Mouse (Mus musculus): Measurements from ENCODE around the gene Catsperd. TPM values are rescaled to one million over a fixed set of nuclear protein-coding genes. Genes with fewer than 3 reads are reported as not detected.

Gene Catsperd
- total and polyA plus RNA-seq, 3 experiments = 0.46 to 1.1 TPM; not detected in 1

GRCm38 (mm10) chr17:56654771-56655170, 26.8 kb downstream of the Catsperd start:
- Histone ChIP-seq H3K79me2 (ENCODE audit: control insufficient read depth, insufficient read depth, low read length, poor library complexity) (no peaks in the 10 kb centered on the region), H3K36me3 (ENCODE audit: control insufficient read depth in 1 of 2, insufficient read depth in 2 of 2, low read length in 2 of 2) (no peaks in the 10 kb centered on the region), H3K4me3 (ENCODE audit: control insufficient read depth in 1 of 2, insufficient read depth in 1 of 2, low read depth in 2 of 2, low read length in 2 of 2) (no peak overlapping the region), H3K9me3 (replicated peaks; ENCODE audit: insufficient read depth, low read length) (no peaks in the 10 kb centered on the region), H3K4me1 (ENCODE audit: control insufficient read depth in 1 of 2, insufficient read depth in 2 of 2, low read length in 2 of 2) (no peaks in the 10 kb centered on the region), H3K27me3 (ENCODE audit: control insufficient read depth in 1 of 2, insufficient read depth in 2 of 2, low read length in 2 of 2) (no peaks in the 10 kb centered on the region), H3K27ac (ENCODE audit: control insufficient read depth, low read depth, low read length) (no peak overlapping the region), H3K9ac (ENCODE audit: control insufficient read depth, low read depth, low read length, poor library complexity, severe bottlenecking) (no peak overlapping the region)
- no peak for TF ChIP-seq ZNF384 (IDR thresholded peaks at IDR 0.05; ENCODE audit: low read depth, low read length)
- no peak for DNase-seq (ENCODE audit: low read depth, low spot score)

- TF ChIP-seq SIN3A (IDR thresholded peaks at IDR 0.05; ENCODE audit: low read length) (no peak), ZMIZ1 (IDR thresholded peaks at IDR 0.05; ENCODE audit: low read depth, low read length) (no peak), SMC3 (IDR thresholded peaks at IDR 0.05; ENCODE audit: low read depth, low read length) (no peak), ETS1 (IDR thresholded peaks at IDR 0.05; ENCODE audit: low read depth, low read length) (no peak), MEF2A (IDR thresholded peaks at IDR 0.05; ENCODE audit: extremely low read depth, insufficient replicate concordance, low read depth, low read length, poor library complexity, severe bottlenecking) (no peak), MAFK (IDR thresholded peaks at IDR 0.05; ENCODE audit: borderline replicate concordance, low read depth, low read length) (no peak), RAD21 (IDR thresholded peaks at IDR 0.05; ENCODE audit: low read depth, low read length) (no peak), CHD2 (IDR thresholded peaks at IDR 0.05; ENCODE audit: low read length) (no peak), BHLHE40 (IDR thresholded peaks at IDR 0.05; ENCODE audit: borderline replicate concordance, low read depth, low read length) (no peak), RCOR1 (IDR thresholded peaks at IDR 0.05; ENCODE audit: low read depth, low read length) (no peak), GABPA (IDR thresholded peaks at IDR 0.05; ENCODE audit: low read depth, low read length) (no peak)
- H3K36me3 ChIP-seq (ENCODE audit: control insufficient read depth in 1 of 2, insufficient read depth in 2 of 2, low read length in 2 of 2) = no peaks in the 10 kb centered on the region
- H3K27ac ChIP-seq (ENCODE audit: control insufficient read depth, low read depth, low read length) = no peak overlapping the region
- DNase-seq (ENCODE audit: low read depth, low spot score) = no peak
- no peaks in the 10 kb centered on the region for H3K4me1 ChIP-seq (ENCODE audit: control insufficient read depth in 1 of 2, insufficient read depth in 2 of 2, low read length in 2 of 2)
- no peaks in the 10 kb centered on the region for H3K79me2 ChIP-seq (ENCODE audit: control insufficient read depth, insufficient read depth, low read length, poor library complexity)
- no peaks in the 10 kb centered on the region for H3K27me3 ChIP-seq (ENCODE audit: control insufficient read depth in 1 of 2, insufficient read depth in 2 of 2, low read length in 2 of 2)
- no peak overlapping the region for H3K4me3 ChIP-seq (ENCODE audit: control insufficient read depth in 1 of 2, insufficient read depth in 1 of 2, low read depth in 2 of 2, low read length in 2 of 2)
- no peaks in the 10 kb centered on the region for H3K9me3 ChIP-seq (replicated peaks; ENCODE audit: insufficient read depth, low read length)
- no peak overlapping the region for H3K9ac ChIP-seq (ENCODE audit: control insufficient read depth, low read depth, low read length, poor library complexity, severe bottlenecking)
Observed at GRCm38 (mm10) chr17:56655311-56655710, 27.4 kb downstream of the Catsperd start.

- Histone ChIP-seq H3K36me3 (ENCODE audit: control insufficient read depth in 1 of 2, insufficient read depth in 2 of 2, low read length in 2 of 2) (no peaks in the 10 kb centered on the region), H3K27me3 (ENCODE audit: control insufficient read depth in 1 of 2, insufficient read depth in 2 of 2, low read length in 2 of 2) (no peaks in the 10 kb centered on the region), H3K27ac (ENCODE audit: control insufficient read depth, low read depth, low read length) (no peak overlapping the region), H3K9me3 (replicated peaks; ENCODE audit: insufficient read depth, low read length) (no peaks in the 10 kb centered on the region), H3K9ac (ENCODE audit: control insufficient read depth, low read depth, low read length, poor library complexity, severe bottlenecking) (no peak overlapping the region), H3K79me2 (ENCODE audit: control insufficient read depth, insufficient read depth, low read length, poor library complexity) (no peaks in the 10 kb centered on the region), H3K4me3 (ENCODE audit: control insufficient read depth in 1 of 2, insufficient read depth in 1 of 2, low read depth in 2 of 2, low read length in 2 of 2) (no peak overlapping the region), H3K4me1 (ENCODE audit: control insufficient read depth in 1 of 2, insufficient read depth in 2 of 2, low read length in 2 of 2) (no peaks in the 10 kb centered on the region)
- TF ChIP-seq ZMIZ1 (IDR thresholded peaks at IDR 0.05; ENCODE audit: low read depth, low read length) (no peak), GATA1 (IDR thresholded peaks at IDR 0.05; ENCODE audit: low read depth, low read length) (no peak), E2F4 (IDR thresholded peaks at IDR 0.05; ENCODE audit: borderline replicate concordance, low read depth, low read length) (no peak), BHLHE40 (IDR thresholded peaks at IDR 0.05; ENCODE audit: borderline replicate concordance, low read depth, low read length) (no peak), NRF1 (IDR thresholded peaks at IDR 0.05; ENCODE audit: insufficient read depth, low read depth, low read length, poor library complexity, severe bottlenecking) (no peak), ZC3H11A (IDR thresholded peaks at IDR 0.05; ENCODE audit: low read depth, low read length) (no peak), POLR2A (IDR thresholded peaks at IDR 0.05; ENCODE audit: control insufficient read depth in 1 of 2, insufficient read depth in 1 of 2, low read depth in 1 of 2, low read length in 2 of 2, poor library complexity in 1 of 2) (no peak), TBP (IDR thresholded peaks at IDR 0.05; ENCODE audit: low read depth, low read length) (no peak), POLR2AphosphoS5 (IDR thresholded peaks at IDR 0.05; ENCODE audit: borderline replicate concordance, low read depth, low read length) (no peak), MAFK (IDR thresholded peaks at IDR 0.05; ENCODE audit: borderline replicate concordance, low read depth, low read length) (no peak), ELF1 (IDR thresholded peaks at IDR 0.05; ENCODE audit: low read depth, low read length) (no peak), MEF2A (IDR thresholded peaks at IDR 0.05; ENCODE audit: extremely low read depth, insufficient replicate concordance, low read depth, low read length, poor library complexity, severe bottlenecking) (no peak), NELFE (IDR thresholded peaks at IDR 0.05; ENCODE audit: low read depth, low read length) (no peak), ETS1 (IDR thresholded peaks at IDR 0.05; ENCODE audit: low read depth, low read length) (no peak), TCF12 (IDR thresholded peaks at IDR 0.05; ENCODE audit: low read depth, low read length) (no peak), CHD1 (IDR thresholded peaks at IDR 0.05; ENCODE audit: low read depth, low read length) (no peak), TAL1 (IDR thresholded peaks at IDR 0.05; ENCODE audit: low read length) (no peak), MAX (IDR thresholded peaks at IDR 0.05; ENCODE audit: low read length) (no peak), CHD2 (IDR thresholded peaks at IDR 0.05; ENCODE audit: low read length) (no peak)
- no peak for DNase-seq (ENCODE audit: low read depth, low spot score)
Observed at GRCm38 (mm10) chr17:56656171-56656570, 28.2 kb downstream of the Catsperd start.

Data from MEL (cell line).